Mouse (Mus musculus) cerebellum, adult 18-20 months (tissue): Measurements from ENCODE around the gene Esr1.

Source experiments
- DNase-seq, 2 experiments: peaks; one replicate each; pipeline ENCODE4 v3.0.0; 2021

The Esr1 gene

DNA sequence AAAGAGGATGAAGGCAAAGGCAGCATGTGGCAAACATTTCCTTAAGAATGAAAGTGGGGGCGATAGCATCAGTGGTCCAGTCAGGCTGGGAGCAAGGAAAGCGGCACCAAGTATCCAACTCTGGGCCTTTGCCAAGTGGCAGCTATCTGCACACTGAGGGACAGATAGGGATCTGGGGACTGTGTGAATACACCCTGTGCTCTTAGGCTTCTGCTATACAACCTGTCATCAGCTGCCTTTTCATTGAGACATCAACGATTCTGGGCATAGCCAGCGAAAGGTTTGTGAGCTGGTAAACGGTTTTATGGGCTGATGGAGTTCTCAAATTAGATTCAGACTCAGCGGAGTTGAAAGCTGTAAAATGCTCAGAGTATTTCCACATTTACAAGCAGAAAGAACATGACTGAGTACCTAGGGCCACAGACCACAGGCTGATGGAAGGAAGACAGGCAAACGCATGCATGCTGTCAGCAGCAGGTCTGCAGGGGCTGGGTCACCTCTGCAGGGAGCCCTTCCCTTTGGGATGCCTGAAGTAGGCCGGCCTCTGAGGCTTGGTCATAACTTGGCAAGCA is 397.5 kb downstream of the Esr1 start:
- no peak for DNase-seq

DNA sequence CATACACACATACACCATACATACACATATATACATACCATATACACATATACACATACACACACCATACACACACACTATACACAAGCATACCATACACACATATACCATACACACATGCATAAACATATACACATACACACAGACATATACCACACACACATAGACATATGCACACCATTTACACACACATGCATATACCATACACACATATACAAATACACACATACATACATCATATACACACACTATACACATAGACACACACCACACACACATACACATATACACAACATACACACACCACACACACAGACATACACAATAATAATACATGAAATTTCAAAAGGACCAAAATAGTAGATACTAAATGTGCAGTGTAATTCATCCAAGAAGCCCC is 400.6 kb downstream of the Esr1 start:
- DNase-seq, result no peak

DNA sequence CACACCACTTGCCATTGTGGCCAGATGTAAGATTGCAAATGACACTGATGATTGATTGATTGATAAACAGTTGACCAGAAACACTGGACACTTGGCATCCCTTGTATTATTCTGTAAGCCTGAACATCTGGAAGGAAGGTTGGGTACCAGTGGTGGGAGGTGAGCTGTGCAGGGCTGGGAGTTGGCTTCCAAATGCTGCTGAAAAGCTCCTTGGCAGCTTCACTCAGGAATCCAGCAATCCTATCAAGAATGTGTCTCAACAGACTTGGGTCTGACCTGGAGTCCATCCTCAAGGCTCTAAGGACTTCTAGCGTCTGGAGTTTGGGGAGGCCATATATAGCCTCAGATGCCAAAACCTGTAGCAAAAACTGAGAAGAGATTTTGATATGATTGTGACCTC is 403.6 kb downstream of the Esr1 start:
- DNase-seq, result no peak

DNA sequence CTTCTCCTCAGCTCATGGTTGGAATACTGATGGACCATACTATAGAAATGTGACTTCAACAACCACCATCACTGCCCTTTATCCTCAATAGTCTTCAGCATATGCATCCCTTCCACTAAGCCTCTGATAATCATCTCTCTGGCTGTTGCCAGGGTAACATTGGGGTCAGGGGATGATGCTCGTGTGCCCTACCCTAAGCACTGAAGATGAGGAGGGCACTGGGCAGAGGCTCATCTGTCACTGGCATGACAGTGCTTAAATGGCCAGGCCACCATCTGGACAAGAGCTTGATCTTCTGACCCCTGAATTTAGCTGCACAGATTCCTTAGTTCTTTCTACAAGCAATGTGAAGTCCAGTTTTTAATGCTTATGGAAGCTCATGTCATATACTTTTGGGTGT is 405.8 kb downstream of the Esr1 start:
- no peak for DNase-seq

DNA sequence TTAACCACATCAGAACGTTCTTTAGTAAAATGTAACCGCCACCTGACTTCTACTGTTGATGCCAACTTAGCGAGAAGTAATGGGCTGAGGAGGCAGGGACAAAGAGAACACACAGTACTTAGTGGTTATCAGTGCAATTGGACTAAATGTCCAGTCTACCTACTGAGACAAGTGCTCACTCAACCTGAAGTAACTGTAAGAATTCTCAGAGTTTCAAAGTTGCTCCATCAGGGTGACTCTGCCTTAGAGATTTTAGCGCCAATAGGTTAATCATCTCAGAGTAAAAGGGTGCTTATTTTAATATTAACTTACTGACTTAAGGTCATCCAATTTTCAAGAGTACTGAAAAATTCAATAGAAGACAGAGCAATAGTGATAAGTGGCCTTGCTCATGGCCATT is 414.5 kb downstream of the Esr1 start:
- no peak for DNase-seq

DNA sequence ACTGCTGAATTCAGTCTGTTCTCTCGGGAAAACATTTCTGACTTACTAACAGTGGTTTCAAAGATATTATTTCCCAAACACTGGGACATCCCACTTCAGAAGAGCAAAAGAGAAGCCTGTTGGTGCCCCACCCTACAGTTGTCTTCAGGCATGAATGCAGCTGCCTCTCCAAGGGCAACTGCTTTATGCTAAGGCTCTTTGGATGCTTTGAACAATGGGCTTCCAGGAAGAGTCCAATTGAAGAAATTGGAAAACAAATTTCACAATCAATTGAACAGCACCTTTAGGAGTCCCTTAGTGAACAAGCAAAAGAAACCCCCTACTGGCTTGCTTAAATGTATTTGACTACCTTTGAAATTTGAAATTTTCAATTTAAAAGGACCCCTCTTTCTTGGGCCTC is 415.8 kb downstream of the Esr1 start:
- DNase-seq, result no peak

DNA sequence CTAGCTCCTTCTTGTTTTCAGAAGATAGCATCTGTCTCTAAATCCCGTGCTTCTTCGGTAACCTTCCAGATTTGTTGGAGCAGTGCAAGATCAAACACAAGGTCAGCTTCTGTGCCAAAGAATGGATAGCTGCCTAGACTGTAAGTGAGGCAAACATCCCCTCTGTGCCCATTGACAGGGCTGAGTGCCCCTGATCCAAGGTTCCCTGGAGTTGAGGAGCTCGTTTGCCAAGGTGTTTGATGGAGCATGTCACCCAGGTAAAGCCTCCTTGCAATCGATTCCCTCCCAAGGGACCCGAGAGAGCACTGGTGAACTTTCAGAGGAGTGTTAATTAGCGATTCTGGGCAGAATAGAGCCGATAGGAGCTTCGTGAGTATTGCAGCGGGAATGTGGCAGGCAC is 416.9 kb downstream of the Esr1 start:
- DNase-seq, result no peak

DNA sequence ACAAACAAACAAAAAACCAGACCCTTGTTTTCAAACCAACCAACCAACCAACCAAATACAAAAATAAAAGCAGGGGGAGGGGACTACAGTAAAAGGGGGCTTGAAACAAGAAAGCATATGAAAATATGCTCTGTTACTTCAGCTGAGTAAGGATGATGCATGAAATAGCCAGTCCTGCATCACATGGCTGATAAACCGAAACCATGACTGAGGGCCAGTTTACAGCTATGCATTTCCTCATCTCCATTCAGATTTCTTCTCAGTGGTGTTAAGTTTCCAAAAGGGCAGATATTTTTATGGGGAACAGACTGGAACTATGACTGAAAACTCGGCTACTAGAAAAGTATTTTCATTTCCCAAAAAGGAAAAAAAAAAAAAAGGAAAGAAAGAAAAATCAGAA is 417.8 kb downstream of the Esr1 start:
- no peak for DNase-seq

DNA sequence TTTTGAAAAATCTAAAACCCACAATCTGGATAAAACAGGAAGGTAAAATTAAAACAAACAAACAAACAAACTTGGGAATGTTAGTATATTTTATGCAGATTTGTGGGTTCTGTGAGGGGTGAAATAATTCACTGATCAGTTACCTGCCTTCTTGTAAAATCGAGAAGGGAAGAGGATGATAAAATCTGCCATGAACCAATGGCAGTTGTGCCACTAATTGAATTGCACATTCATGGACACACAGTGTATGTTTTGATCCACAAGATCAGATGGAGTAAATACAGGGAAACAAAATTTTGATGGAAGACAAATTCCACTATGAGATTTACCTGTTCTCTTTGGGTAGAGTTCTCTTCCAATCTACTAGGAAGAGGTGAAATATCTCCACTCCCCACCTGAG is 418.5 kb downstream of the Esr1 start:
- no peak for DNase-seq

DNA sequence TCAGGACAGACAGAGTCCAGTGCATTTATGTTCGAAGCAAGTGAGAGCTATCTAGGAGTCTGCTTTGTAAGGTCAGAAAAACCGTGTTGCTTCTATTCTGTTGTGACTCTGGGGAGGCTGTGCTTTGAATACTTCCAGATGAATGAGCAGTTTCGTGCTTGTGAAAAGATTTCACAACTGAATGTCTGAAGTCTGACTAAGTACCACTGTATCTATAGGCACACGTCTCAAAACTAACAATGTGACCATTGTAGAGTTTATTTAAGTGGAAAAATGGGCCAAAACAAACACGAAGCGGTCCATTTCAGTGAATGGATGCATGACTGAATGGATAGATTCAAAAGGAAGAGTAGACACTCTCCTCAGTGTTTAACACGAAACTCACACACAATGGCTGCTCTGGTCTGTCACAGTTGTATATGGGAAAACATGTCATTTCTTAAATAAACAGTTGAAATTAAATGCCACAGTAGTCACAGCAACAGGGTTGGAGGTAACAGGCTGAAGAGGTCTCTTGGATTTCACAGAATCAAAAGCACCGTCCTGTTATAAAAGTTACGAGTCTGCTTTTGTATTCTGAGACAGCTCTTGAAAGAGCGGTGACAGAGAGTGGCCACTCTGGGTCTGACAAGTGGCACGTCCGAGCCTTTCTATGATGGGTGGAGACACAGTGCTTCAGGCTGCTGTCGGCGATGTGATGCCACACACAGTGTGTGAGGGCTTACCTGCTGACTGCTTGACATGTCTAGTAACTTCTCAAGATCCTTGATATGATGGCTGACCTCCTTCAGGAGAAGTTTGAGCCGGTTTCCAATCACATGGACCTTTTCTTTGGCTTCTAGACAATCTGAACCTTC is 421.0 kb downstream of the Esr1 start:
- no peak for DNase-seq

DNA sequence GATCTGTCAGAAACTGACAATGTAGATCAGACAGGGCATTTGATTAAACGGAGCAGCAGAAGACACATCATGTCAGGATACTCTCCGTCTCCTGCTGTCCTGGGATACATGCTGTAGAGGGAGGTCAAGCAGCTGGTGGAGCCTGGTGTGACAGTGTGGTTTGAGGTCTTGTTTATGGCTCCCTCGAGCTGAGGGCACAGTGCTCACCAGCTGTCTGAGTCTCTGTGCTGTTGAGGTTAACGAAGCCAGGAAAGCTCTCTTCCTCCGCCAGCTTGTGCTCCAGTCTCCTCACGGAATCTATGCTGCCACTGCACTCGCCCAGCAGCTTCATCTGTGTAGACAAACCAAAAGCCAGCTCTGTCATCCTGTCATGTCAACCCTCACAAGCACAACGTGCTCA is 429.9 kb downstream of the Esr1 start:
- no peak for DNase-seq

DNA sequence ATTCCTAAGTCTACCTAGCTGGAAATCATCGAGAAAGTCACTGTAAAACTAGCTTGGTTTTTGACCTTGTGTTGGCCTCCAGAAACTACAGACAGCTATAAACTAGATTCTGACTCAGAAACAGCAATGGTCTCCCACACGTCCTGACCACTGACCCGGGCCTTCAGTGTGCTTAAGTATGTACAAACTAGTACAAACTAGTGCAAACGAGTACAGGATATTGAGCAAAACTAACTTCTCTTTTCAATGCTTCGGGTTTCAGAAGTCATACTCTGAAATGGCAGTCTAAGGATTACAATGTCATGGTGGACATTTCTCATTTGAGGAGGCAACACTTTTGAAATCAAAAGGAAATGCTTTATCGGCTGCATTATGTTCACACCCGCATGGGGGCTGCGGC is 433.1 kb downstream of the Esr1 start:
- DNase-seq, result no peak

DNA sequence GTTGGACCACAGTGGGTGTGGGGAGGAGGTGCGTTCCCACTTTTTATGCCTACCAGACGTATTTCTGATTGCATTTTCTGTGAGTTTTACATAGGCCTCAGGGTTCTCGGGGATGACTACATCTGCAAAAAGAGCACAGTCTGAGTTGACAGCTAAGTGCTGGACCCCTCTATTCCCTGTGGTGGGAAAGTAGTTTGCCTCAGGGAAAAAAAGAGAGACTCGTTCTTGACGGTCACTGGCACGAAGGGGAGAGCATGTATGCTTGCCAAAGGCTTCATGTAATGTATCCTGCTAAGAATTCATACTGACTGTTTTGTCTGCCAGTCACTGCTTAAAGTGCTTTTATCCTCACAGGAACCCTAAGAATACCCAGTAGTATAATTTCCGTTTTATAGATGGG is 433.8 kb downstream of the Esr1 start:
- no peak for DNase-seq

DNA sequence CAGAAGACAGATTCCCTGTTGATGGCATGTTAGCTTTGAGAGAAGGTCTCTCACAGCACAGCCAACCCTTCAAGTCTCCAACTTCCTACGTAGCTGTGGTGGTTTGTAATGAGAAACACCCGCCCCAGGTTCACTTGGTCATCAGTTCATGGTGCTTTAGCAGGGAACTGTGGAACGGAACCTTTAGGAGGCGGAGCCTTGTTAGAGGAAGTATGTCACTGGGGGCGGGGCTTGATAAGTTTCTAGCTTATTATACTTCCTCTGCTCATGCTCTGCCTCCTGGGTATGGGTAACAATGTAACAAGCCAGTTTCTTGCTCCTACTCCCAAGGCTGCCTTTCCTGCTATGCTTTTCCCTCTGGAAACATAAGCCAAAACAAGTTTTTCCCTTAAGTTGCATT is 434.3 kb downstream of the Esr1 start:
- DNase-seq, result no peak
